Mouse (Mus musculus) left cerebral cortex, adult 2 months (tissue): ENCODE results near the gene Zfr2. TPM values are rescaled to one million over a fixed set of nuclear protein-coding genes. Genes with fewer than 3 reads are reported as not detected.

Experiments
- DNase-seq, 2 experiments: peaks; one replicate each; pipeline ENCODE4 v3.0.0; 2021 to 2022; ENCODE audit warnings: low spot score in 2 of 2, mixed read lengths in 1 of 2; ENCODE audit errors: extremely low spot score in 1 of 2
- H3K27ac ChIP-seq: fragments of 200-600 bp; 2 replicates; pipeline ENCODE4 v1.8.1; 2022
- H3K4me3 ChIP-seq: fragments of 200-600 bp; 2 replicates; pipeline ENCODE4 v1.8.1; 2022
- CTCF ChIP-seq: fragments of 200-600 bp; IDR thresholded peaks from 2 replicates; pipeline ENCODE4 v1.8.1; 2022; ENCODE audit warnings: antibody characterized with exemption, mild to moderate bottlenecking, moderate library complexity
- intact Hi-C: fragments of 180-260 bp; cut with DNase I; formaldehyde crosslinking; loops from one replicate; pipeline ENCODE4 v1.15.1; 2025
- total RNA-seq, 2 experiments: library from RNA; stranded (reverse); gene quantifications; 2 replicates each; pipeline ENCODE4 v1.2.3; 2021

Gene Zfr2
- total RNA-seq, 2 experiments from 2014 or later: 70.9 to 76.2 TPM

DNA sequence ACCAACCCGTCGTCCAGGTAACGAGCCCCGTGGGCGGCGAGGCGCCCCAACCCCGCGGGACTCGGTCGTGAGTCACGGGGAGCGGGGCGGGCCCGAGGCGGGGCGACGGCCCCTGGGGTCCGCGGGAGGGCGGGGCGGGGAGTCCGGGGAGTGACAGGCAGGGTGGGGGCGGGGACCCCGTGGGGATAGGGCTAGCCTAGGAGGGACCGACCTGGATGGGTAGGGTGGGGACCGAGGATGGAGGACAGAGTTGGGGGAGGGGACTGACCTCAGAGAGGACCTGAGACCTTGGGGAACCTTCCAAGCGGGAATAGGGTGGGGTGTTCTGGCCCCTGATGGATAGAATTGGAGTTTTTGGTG lies 251 bp downstream of the Zfr2 start:
- no peak for DNase-seq
- peak overlapping the region; percentile 82 for H3K27ac ChIP-seq
- peak overlapping the region; percentile 75 for H3K4me3 ChIP-seq
- TF ChIP-seq CTCF: no peak
- intact Hi-C loops: no loop called here

DNA sequence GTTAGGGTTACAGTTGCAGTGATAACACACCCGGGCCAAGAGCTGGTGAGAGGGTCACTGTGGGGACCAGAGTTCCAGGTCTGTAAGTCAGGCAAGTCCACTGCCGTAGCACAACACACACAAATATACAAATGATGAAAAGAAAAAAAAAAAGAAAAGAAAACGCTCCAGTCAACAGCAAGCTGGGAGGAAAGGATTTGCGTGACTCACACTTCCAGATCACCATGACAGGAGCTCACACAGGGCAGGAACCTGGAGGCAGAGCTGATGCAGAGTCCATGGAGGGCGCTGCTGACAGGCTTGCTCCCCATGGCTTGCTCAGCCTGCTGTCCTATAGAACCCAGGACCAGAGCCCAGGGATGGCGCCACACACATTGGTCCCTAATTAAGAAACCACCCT lies 1.3 kb downstream of the Zfr2 start:
- Histone ChIP-seq H3K4me3 (no peak overlapping the region; the same call in 1 of the 2 replicates), H3K27ac (no peak overlapping the region)
- DNase-seq: no peak
- intact Hi-C loops: no loop called here
- no peak for TF ChIP-seq CTCF

DNA sequence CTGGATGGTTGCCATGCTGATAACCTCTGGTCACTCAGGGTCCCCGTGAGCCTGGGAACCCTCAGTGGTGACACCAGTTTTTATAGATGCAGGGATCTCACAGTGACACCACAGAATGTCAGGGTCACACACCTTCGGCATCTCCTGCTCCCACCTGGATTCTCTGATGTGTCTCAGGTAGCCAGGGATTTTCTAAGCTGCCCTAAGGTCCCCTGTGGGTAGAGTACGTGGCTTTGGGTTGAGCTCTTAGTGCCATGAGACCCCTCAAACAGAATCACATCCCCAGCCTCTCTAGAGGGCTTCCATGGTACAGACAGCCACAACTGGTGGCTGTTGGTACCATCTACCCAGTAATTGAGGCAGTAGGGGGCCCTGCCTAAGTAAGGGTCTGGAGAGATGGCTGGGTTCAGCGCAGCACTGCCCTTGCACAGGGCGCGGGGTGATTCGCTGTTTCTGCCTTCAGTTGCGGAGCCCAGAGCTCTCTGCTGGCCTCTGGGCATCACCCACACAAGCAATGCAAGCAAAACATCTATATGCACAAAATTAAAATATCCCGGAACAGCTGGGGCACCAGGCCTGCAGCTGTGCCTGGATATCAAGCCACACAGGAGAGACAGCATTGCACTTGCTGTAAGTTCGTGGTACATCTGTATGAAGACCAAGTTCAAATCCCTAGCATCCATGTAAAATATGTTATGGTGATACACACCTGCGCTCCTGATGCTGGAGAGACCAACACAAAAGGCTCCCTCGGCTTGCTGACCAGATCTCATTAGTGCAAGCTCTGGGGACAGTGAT lies 3.7 kb downstream of the Zfr2 start:
- Histone ChIP-seq H3K4me3 (no peak overlapping the region), H3K27ac (no peak overlapping the region)
- TF ChIP-seq CTCF: no peak
- no peak for DNase-seq
- intact Hi-C loops: no loop called here

DNA sequence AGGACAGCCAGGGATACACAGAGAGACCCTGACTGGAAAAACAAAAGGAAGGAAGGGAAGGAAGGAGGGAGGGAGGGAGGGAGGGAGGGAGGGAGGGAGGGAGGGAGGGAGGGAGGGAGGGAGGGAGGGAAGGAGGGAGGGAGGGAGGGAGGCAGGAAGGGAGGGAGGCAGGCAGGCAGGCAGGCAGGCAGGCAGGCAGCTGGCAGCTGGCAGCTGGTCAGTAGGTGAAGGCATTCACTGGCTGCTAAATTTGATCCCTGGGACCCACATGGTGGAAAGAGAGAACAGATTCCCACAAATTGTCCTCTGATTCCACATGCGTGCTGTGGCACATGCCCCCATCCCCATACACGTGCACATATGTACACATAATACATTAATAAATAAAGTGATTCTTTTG lies 5.7 kb downstream of the Zfr2 start:
- TF ChIP-seq CTCF: no peak
- Histone ChIP-seq H3K4me3 (no peak overlapping the region), H3K27ac (no peak overlapping the region)
- intact Hi-C loops: no loop called here
- no peak for DNase-seq

DNA sequence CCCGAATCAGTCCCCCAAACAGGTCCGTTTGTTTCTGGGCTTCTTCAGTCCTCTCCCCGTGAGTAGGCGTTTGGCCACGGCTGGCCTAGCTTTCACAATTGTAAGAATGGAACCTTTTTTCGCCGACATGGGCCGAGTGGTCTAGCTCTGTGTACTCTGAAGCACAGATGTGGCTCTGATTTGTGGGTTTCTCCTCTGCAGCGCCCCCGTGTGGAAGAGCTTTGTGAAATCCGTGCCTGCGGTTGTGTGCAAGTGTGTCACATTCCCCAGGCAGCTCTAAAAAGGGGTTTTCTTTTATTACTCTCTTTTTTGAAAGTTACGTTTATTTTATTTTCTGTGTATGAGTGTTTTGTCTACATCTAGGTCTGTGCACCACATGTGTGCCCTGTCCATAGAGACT lies 7.9 kb downstream of the Zfr2 start:
- peak; percentile 76 for TF ChIP-seq CTCF
- no peak overlapping the region for H3K4me3 ChIP-seq
- DNase-seq: peak in 1 of 2 experiments; percentile 75
- no peak overlapping the region for H3K27ac ChIP-seq
- intact Hi-C loops: no loop called here

DNA sequence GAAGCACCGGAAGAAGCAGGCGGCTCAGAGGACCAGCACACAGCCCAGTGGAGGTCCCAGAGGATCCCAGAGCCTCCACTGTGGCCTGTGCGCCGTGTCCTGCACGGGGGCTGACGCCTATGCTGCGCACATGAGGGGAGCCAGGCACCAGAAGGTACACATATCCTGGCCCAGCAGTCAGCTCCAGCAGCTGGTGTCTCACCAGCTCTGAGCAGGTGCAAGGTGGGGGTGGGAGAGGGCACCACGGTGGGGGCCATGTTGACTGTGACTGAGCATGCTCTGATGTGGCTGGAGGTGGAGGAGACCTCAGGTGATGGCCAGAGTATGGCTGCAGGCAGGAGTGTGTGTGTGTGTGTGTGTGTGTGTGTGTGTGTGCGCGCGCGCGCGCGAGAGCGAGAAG lies 9.1 kb downstream of the Zfr2 start:
- intact Hi-C loops: no loop called here
- no peak for TF ChIP-seq CTCF
- H3K27ac ChIP-seq: no peak overlapping the region
- DNase-seq: no peak
- H3K4me3 ChIP-seq: no peak overlapping the region

DNA sequence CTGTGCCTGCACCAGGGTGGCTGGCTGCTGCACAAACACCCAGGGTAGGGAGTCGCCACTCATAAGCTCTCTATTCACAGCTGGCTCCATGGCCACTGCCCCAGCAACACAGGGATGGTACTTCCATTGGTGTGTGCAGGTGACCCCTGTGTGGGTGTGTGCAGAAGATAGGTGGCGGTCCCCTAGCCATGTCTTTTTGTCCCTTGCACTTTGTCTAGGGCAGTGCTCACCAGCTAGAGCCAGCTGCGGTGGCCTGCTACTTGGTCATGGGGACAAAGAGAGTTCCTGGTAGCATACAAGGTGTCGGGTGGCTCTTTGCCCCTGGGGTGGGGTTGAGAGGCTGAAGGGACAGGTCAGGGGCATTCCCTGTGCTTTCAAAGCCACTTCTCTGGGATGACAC lies 11.2 kb downstream of the Zfr2 start:
- no peak overlapping the region for H3K4me3 ChIP-seq
- no peak for TF ChIP-seq CTCF
- no peak for DNase-seq
- intact Hi-C loops: no loop called here
- no peak overlapping the region for H3K27ac ChIP-seq

DNA sequence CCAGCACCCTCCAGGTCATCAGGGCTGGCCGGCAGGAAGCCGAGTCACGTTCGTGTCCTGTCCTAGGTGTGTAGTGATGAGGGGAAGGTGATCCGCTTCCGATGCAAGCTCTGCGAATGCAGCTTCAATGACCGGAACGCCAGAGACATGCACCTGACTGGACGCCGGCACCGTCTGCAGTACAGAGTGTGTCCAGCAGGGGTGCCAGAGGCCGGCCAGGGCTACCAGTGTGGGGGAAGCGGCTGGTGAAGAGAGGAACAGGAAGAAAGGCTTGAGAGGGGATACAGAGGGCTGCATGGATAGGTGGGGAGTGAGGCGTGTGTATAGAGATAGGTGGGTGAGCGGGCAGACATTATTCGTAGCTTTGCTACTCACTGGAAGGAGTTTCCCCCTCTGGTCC lies 11.6 kb downstream of the Zfr2 start:
- intact Hi-C loops: no loop called here
- peak in 1 of 2 experiments; percentile 88 for DNase-seq
- Histone ChIP-seq H3K4me3 (no peak overlapping the region), H3K27ac (peak overlapping the region; percentile 65; the same call in 1 of the 2 replicates)
- TF ChIP-seq CTCF: peak; percentile 98

DNA sequence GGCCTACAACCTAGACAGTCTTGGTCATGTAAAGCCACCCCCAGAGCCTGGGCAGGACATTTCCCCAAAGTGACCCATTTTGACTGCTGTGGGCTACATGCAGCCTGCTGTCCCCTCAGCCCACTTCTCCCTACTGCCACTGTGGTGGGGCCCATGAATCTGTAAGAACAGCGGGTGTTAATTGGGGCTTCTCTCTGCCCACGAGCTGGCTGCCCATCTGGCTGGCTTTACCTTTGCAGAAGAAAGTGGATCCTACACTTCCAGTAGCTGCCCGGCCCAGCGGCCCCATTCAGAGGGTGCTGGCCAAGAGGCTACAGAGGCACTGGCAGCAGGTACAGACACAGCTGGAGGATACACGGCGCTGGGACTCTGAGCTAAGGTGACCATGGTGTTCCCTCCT lies 12.2 kb downstream of the Zfr2 start:
- no peak for DNase-seq
- Histone ChIP-seq H3K4me3 (no peak overlapping the region), H3K27ac (peak overlapping the region; percentile 65; the same call in 1 of the 2 replicates)
- intact Hi-C loops: no loop called here
- no peak for TF ChIP-seq CTCF

DNA sequence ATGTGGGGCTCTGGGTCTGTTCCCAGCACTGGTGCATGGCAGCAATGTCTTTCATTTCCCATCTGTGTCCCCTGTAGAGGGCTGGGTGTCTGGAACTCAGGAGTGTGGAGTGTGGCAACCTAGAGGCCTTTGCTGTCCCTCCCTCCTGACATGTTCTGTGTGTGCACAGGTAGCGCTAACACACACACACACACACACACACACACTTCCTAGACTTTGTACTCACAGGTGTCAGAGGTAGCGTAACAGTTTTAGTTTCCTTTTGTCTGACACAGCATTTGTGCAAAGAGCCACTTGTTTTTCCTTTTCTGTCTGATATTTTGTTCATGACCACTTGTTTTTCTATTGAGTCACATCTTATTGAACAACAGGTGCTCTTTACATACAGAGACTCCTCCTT lies 14.8 kb downstream of the Zfr2 start:
- no peak for TF ChIP-seq CTCF
- no peak overlapping the region for H3K27ac ChIP-seq
- intact Hi-C loops: no loop called here
- DNase-seq: no peak
- H3K4me3 ChIP-seq: no peak overlapping the region

DNA sequence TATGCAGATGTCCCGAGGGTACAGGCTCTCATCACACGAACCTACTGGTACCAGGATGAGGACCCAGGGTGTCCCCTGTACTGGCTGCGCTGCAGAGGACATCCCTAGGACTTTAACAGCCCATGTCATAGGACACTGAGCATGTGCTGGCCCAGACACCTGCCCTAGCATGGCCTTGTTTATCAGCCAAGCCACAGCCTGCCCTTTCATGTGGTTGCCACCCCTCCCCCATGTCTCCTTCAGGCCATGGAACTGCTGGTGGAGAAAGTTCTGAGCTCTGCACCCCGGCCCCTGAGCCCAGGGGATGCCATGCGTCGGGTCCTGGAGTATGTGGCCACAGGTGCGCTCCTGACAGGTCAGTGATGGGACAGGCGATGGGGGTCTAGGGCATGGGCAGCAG lies 16.5 kb downstream of the Zfr2 start:
- H3K4me3 ChIP-seq: no peak overlapping the region
- no peak for TF ChIP-seq CTCF
- DNase-seq: no peak
- no peak overlapping the region for H3K27ac ChIP-seq
- intact Hi-C loops: no loop called here

DNA sequence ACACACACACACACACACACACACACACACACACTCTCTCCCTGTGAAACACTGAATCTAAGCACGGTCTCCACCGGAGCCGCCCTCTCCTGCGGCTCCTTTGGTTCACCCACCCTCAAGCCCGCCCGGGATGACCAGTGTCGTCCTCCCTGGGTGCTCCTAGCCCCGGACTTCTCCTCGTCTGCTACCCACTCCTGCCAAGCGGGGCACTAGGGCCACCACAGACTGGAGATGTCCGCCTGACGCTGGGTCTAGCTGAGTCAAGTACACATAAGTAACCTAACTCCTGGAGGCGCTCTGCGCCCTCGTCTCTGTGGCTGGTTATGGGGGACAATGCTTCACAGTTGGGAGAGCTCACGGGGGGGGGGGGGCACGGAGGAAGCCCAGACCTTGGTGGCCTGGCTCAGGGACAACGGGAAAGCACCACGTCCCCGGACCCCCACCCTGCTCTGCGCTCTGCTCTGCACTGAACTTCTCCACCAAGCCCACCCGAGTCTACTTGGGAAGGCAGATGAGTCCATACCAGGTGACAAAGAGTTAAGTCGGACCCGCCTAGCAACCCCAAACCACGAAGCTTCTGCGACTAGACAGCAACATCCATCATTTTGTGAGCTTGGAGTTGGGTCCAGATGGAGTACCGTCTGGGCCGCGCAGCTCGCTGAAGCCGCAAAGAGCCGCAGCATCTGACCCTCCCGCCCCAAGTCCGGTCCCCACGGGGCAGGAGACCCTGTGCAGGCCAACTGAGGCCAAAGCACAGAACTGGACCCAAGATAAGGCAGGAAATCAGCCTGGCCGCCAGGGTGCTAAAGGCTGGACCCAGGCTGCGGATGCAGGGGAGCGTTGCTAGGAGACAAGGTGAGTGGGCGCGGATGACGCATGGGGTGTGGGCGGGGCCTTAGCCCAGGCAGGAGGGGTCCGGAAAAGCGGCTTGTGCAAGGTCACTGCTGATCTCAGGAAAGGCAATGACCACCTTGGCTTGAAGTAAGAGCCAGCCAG lies 19.8 kb downstream of the Zfr2 start, which contains the start of gene Matk:
Matk (plus strand) TSS at position 512 of the 996 bp plus-strand sequence.
- peak within 1 kb of the TSS; percentile 100 for H3K27ac ChIP-seq
- peak; percentile 28 for TF ChIP-seq CTCF
- intact Hi-C loops: loop anchor here (2.0 kb wide), 1 partner anchor 22 kb away; the partner anchor contains the start of gene Atcay
- peak; percentile 89 to 92 for DNase-seq
- peak within 1 kb of the TSS; percentile 53 for H3K4me3 ChIP-seq
